Mouse (Mus musculus) MEL-GATA-1-ER (cell line): ENCODE results near the gene Fut8.

Source experiments
- DNase-seq: peaks from one replicate; pipeline ENCODE4 v3.0.0-alpha.2; 2012; ENCODE audit warnings: low read depth; ENCODE audit errors: extremely low read depth

Gene Fut8

DNA sequence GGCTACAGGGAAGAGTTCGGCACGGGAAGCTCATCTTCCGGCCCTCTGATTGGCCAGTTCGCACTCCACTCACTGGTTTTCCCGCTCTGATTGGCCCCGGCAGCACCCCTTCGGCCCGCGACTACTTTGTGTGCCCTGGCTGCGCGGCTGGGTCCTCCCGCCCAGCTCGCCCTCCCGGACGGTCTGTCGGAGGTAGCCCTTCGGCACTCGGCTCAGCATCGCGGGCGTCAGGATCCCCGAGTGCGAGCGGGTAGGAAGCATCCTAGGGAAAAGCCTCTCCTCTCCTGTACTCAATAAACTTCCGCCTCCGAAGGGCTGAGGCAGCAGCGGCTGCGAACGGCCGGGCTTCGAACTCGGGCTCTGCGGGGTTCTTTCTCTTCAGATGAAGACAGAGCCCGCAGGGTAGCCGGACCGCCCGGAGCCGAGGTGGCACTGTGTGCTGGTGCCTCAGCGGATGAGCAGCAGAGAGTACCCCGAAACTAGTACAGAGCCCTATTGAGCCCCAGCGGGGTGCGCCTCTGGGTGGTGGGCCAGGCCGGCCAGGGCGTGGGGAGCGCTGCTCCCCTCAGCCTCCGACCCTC, at the start of gene Fut8:
TSS of gene Fut8 (plus strand) at position 176 of the 581 bp plus-strand sequence.
- peak; percentile 84 for DNase-seq

DNA sequence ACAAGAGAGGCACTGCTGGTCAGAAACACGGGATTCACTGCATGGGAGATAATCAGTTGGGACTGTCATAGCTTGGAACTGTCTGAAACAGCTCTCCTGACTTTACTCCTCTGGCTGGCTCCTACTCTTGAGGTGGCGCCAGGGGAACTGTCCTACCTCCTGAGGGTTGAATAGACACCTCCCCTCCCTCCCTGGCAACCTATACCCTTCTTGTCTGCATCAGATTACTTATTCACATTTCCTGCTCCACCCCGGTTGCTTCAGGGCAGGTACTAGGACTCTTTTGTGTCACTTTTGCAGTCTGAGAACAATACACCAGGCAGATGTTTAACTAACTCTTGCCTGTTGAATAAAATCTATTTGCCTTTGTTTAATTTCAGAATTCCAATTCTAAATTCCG, 48.8 kb upstream of the Fut8 start:
- DNase-seq = peak; percentile 74

DNA sequence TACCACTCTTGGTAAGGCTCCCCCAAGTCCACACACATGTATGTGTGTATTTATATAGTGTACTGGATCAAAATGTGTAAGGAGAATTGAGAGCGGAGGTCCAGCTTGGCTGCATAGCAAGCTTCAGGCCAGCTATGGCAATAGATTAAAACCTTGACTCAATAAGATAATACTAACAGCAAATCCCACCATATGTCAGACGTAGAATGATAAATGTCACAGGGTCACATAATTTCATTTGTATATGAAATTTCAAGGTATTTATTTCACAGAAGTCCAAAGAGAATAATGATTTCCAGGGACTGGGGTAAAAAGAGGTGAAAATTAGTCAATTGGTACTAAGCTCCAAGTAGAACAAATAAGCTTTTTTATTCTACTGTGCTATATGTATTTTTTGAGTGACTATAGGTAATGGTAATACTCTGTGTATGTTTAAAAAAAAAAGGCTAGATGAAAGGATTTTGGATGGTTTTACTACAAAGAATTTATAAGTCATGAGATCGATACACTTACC, 47.9 kb upstream of the Fut8 start:
- DNase-seq = no peak

GRCm38 (mm10) chr12:77191478-77192271, 46.2 kb upstream of the Fut8 start:
- peak; percentile 91 for DNase-seq

- DNase-seq = no peak
Observed at GRCm38 (mm10) chr12:77192714-77193113, 45.2 kb upstream of the Fut8 start.

GRCm38 (mm10) chr12:77193225-77193716, 44.7 kb upstream of the Fut8 start:
- DNase-seq = no peak

- peak; percentile 73 for DNase-seq
Observed at GRCm38 (mm10) chr12:77195044-77195443, 42.9 kb upstream of the Fut8 start.

DNA sequence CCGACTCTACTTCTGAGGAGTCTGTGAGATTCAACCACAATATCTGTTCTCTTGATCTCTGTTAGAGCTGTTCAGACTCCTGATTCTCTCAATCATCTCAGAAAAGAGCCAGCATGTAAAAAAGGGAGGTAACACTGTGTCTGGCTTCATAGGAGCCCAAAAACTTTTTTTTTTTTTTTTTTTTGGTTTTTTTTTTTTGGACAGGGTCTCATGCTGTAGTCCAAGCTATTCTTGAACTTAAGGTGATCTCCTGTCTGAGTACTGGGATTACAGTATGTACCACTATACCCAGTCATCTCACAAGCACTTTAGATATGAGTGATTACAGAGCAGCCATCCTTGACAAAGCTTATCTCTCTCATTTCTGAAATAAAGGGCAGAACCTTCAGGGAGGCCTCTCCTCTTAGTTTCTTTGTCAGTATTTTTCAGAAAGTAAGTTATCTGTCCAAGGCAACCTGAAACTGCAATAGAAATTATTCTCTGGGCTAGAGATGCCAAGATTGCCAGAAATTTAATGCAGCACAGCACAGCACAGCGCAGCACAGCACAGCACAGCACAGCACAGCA, 41.3 kb upstream of the Fut8 start:
- DNase-seq = no peak

DNA sequence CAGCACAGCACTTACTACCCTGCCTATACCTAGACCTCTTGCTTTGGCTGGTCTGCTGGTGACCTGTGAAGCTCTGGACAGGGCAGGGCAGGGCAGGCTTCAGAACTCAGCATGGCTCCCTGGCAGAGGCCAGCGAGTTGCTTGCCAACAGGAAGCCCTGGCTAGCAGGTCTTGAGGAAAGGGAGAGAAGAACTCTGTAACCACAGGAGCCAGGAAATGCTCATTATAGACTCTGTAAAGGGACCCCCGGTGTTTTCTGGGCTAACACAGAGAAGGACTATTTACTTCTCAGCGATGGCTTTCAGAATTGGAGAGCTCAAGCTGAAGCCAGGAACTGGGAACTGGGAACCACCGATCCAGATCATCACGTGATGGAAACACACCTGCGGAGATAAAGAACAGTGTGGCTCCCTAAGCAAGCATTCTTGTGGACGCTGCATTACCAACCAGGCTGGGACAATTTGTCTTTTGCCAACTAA, 40.8 kb upstream of the Fut8 start:
- DNase-seq = no peak

GRCm38 (mm10) chr12:77198253-77198652, 39.7 kb upstream of the Fut8 start:
- DNase-seq = peak; percentile 62

GRCm38 (mm10) chr12:77201461-77202143, 36.3 kb upstream of the Fut8 start:
- peak; percentile 60 for DNase-seq

- DNase-seq = no peak
Observed at GRCm38 (mm10) chr12:77203136-77203535, 34.8 kb upstream of the Fut8 start.

- no peak for DNase-seq
Observed at GRCm38 (mm10) chr12:77206852-77207251, 31.1 kb upstream of the Fut8 start.

DNA sequence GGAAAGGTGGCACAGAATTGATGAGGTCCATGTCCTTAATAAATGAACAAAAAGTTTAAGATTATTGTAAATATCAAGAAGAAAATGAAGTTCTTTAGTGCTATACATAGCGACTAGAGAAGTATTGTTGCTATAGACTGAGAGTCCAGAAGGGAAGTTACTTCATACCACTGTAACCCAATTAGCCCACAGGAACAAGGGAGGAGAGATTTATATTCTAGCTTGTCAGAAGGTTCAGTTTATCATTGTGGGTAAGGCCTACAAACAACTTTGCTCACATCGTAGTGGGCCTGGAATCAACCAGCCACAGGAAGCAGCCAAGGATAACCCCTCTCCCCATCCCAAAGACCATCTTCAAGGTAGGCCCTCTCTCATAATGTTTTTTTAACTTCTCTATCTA, 29.9 kb upstream of the Fut8 start:
- no peak for DNase-seq

- no peak for DNase-seq
Observed at GRCm38 (mm10) chr12:77208576-77209180, 29.2 kb upstream of the Fut8 start.

DNA sequence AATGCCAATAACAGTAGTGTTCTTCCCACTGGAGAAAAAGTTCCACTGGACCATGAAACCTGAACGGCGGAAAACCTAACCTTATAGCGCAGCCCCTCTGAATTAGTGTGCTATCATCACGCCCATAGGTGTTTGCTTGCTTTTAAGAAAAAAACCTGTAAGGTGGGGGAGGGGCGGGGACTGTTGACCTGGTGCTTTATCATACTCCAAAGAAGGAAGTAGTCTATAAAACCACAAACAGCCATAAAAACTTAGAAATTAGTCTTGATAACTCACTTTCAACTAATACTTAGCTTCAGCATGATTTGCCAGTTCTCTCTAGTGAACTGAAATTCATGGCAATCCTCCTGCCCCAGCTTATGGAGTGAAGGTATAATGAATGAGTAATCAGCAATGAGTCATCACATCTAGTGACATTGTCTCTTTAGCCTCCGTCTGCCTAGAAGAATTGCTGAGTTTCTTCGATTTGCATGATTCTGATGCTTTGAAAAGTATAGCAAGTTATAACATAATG, 26.2 kb upstream of the Fut8 start:
- peak; percentile 67 for DNase-seq

GRCm38 (mm10) chr12:77213896-77214564, 23.9 kb upstream of the Fut8 start:
- no peak for DNase-seq

GRCm38 (mm10) chr12:77214565-77214909, 23.4 kb upstream of the Fut8 start:
- DNase-seq = no peak

- no peak for DNase-seq
Observed at GRCm38 (mm10) chr12:77216511-77217192, 21.3 kb upstream of the Fut8 start.

DNA sequence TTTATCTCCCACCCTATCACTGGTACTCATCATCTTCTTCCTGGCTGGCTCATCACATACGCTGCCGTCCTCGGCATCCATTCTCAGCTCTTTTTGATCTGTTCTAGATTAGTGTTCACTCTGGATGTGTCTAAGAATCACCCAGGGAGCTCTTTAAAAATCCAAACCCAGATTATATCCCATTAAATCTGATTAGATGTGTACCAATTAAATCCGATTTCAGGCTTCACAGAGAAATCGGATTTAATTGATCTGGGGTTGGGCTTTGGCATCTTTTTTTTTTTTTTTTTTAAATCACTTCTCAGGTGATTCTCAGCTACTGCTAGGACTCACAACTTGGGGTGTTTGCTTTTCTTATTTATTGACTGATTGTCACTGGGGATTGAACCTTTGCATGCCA, 17.3 kb upstream of the Fut8 start:
- no peak for DNase-seq
